Mouse (Mus musculus): ENCODE data around the gene Tnfsf11.

- TF ChIP-seq CTCF (conservative IDR thresholded peaks at IDR 0.05; ENCODE audit: low read length) (no peak), NANOG (IDR thresholded peaks at IDR 0.05; ENCODE audit: borderline replicate concordance, low read length) (no peak)
Observed at GRCm38 (mm10) chr14:78317623-78318022, 9.8 kb upstream of the Tnfsf11 start.
